Mouse (Mus musculus): ENCODE data around the gene Ap5m1. TPM values are rescaled to one million over a fixed set of nuclear protein-coding genes. Genes with fewer than 3 reads are reported as not detected.

The Ap5m1 gene
- polyA plus RNA-seq, 1 experiment from 2014 or later: 26.5 TPM

DNA sequence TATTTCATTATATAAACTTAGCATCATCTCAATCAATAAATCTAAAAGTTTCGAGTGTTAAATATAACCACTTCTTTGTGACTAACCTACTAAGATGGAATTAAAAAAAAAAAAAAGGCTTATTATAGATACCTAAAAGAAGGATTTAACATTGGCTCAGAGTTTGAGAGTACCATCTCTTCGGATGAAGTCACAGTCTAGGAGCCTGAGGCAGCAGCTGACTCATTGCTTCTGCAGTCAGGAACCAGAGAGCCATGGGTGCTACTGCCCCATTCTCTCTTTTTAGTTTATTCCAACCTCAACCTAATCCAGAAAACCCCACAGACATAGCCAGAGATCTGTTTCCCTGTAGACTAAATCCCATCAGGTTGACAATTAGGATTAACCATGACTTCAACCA is 6.9 kb downstream of the Ap5m1 start:
- H3K4me2 ChIP-seq (replicated peaks; ENCODE audit: low read depth, low read length): no peak overlapping the region
- no peak for ATAC-seq (ENCODE audit: low FRiP score, low TSS enrichment)
- H3K36me3 ChIP-seq (ENCODE audit: insufficient read depth, low read length): peaks cover 10% of the 10 kb centered on the region
- no peak overlapping the region for H3K27ac ChIP-seq (ENCODE audit: low read length)
- no peaks in the 10 kb centered on the region for H3K4me1 ChIP-seq (ENCODE audit: insufficient read depth, low read length)
- H3K27me3 ChIP-seq (ENCODE audit: insufficient read depth, low read length): no peaks in the 10 kb centered on the region
- H3K9me3 ChIP-seq (ENCODE audit: low read length): no peaks in the 10 kb centered on the region
- 96% methylated on average over 2 of the region's 2 CpGs for WGBS
- H3K9ac ChIP-seq (replicated peaks; ENCODE audit: low read length): no peak overlapping the region
- H3K4me3 ChIP-seq (ENCODE audit: low read length): no peak overlapping the region

DNA sequence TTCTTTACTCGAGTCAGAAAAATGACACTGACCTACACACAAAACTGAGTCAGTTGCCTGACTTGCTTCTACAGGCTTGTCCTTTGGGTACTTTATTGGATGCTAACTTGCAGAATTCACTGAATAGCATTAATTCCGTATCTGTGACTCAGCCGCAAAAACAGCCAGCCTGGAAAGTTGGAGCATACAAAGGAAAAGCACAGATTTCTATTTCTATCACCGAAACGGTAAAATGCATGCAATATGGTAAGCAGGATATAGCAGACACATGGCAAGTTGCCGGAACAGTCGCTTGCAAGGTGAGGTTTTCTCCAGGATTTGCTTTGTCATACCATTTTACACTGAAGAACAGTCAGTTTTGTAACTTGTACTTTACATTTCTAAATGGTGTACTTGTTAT is 8.0 kb downstream of the Ap5m1 start:
- 96% methylated on average over 7 of the region's 7 CpGs for WGBS
- no peak overlapping the region for H3K9ac ChIP-seq (replicated peaks; ENCODE audit: low read length)

DNA sequence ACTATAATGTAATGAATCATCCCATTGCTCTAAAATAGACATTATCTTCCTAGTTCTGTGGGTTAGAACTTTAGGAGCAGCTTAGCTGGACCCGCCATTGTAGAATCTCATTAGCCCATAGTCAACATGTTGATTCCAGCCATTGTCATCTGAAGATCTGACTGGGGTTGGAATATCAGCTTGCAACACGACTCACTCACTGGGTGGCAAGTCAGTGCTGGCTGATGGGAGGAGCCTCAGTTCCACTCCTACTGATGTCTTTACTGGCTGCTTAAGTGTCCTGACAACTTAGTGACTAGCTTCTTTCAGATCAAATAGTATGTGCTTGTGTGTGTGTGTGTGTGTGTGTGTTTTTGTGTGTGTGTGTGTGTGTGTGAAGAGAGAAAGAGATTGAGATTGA is 8.5 kb downstream of the Ap5m1 start:
- ATAC-seq (ENCODE audit: low FRiP score, low TSS enrichment): no peak
- no peaks in the 10 kb centered on the region for H3K27me3 ChIP-seq (ENCODE audit: insufficient read depth, low read length)
- H3K4me1 ChIP-seq (ENCODE audit: insufficient read depth, low read length): 0 out of 2 replicates have a peak, but pooled peaks cover 3% of the 10 kb centered on the region
- no peak overlapping the region for H3K9ac ChIP-seq (replicated peaks; ENCODE audit: low read length)
- no peak overlapping the region for H3K4me2 ChIP-seq (replicated peaks; ENCODE audit: low read depth, low read length)
- peaks cover 10% of the 10 kb centered on the region for H3K36me3 ChIP-seq (ENCODE audit: insufficient read depth, low read length)
- no peaks in the 10 kb centered on the region for H3K9me3 ChIP-seq (ENCODE audit: low read length)
- 67% methylated on average over 2 of the region's 2 CpGs for WGBS
- no peak overlapping the region for H3K27ac ChIP-seq (ENCODE audit: low read length)
- no peak overlapping the region for H3K4me3 ChIP-seq (ENCODE audit: low read length)

More for the DNA sequence above, 8.0 kb downstream of the Ap5m1 start:
- Histone ChIP-seq H3K4me3 (ENCODE audit: low read length) (no peak overlapping the region), H3K27me3 (ENCODE audit: insufficient read depth, low read length) (no peaks in the 10 kb centered on the region), H3K9me3 (ENCODE audit: low read length) (no peaks in the 10 kb centered on the region), H3K4me2 (replicated peaks; ENCODE audit: low read depth, low read length) (no peak overlapping the region), H3K36me3 (ENCODE audit: insufficient read depth, low read length) (peaks cover 10% of the 10 kb centered on the region), H3K27ac (ENCODE audit: low read length) (no peak overlapping the region), H3K4me1 (ENCODE audit: insufficient read depth, low read length) (0 out of 2 replicates have a peak, but pooled peaks cover 3% of the 10 kb centered on the region)
- no peak for ATAC-seq (ENCODE audit: low FRiP score, low TSS enrichment)

DNA sequence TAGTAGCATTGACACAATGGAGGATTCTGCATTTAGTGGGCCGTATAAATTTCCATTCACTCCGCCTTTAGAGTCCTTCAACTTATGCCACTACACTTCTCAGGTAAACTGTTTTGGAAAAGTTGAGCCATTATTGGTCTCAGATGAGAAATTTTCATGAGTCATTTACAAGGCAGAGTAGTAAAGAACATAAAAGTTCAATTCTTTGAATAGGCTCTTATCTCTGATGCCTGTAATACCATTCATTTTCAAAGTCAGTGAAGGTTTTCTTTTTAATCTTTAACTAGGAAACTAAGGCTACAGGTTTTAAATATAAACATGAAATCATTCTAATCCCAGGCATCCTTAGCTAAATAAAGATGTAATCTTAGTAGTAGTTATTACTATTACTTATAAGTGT is 12.9 kb downstream of the Ap5m1 start:
- 0 out of 2 replicates have a peak overlapping the region, but pooled peaks have one; percentile 20 for H3K27ac ChIP-seq (ENCODE audit: low read length)
- 81% methylated on average over 2 of the region's 2 CpGs for WGBS

DNA sequence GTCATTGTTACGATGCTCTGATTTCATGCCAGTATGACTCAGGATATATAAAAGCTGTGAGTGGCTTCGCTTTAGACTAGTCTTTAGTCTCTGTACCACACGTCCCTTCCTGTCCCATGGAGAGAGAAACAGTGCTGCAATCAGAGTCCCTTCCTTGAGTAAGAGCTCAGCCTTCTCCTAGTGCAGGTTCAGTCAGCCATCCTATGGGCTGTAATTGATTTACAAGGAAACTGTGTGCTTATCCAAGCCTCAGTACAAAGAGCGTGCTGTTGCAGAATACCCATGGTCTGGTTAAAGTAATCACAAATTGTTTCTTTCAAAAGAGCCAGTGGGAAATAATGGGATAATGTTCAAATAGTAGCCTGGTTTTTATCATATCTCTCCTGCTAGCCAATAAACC is 20.6 kb downstream of the Ap5m1 start:
- Histone ChIP-seq H3K36me3 (ENCODE audit: insufficient read depth, low read length) (0 out of 2 replicates have a peak, but pooled peaks cover 11% of the 10 kb centered on the region), H3K4me3 (ENCODE audit: low read length) (no peak overlapping the region), H3K9ac (replicated peaks; ENCODE audit: low read length) (no peak overlapping the region), H3K27ac (ENCODE audit: low read length) (peak overlapping the region; percentile 6; the same call in 1 of the 2 replicates), H3K4me2 (replicated peaks; ENCODE audit: low read depth, low read length) (no peak overlapping the region), H3K4me1 (ENCODE audit: insufficient read depth, low read length) (0 out of 2 replicates have a peak, but pooled peaks cover 11% of the 10 kb centered on the region), H3K27me3 (ENCODE audit: insufficient read depth, low read length) (no peaks in the 10 kb centered on the region), H3K9me3 (ENCODE audit: low read length) (no peaks in the 10 kb centered on the region)
- 79% methylated on average over 4 of the region's 4 CpGs for WGBS
- peak; percentile 84 for ATAC-seq (ENCODE audit: low FRiP score, low TSS enrichment)

More for the DNA sequence above, 12.9 kb downstream of the Ap5m1 start:
- Histone ChIP-seq H3K9me3 (ENCODE audit: low read length) (no peaks in the 10 kb centered on the region), H3K9ac (replicated peaks; ENCODE audit: low read length) (no peak overlapping the region), H3K4me2 (replicated peaks; ENCODE audit: low read depth, low read length) (no peak overlapping the region), H3K4me1 (ENCODE audit: insufficient read depth, low read length) (0 out of 2 replicates have a peak, but pooled peaks cover 3% of the 10 kb centered on the region), H3K27me3 (ENCODE audit: insufficient read depth, low read length) (no peaks in the 10 kb centered on the region), H3K36me3 (ENCODE audit: insufficient read depth, low read length) (peaks cover 12% of the 10 kb centered on the region), H3K4me3 (ENCODE audit: low read length) (no peak overlapping the region)
- ATAC-seq (ENCODE audit: low FRiP score, low TSS enrichment): no peak

DNA sequence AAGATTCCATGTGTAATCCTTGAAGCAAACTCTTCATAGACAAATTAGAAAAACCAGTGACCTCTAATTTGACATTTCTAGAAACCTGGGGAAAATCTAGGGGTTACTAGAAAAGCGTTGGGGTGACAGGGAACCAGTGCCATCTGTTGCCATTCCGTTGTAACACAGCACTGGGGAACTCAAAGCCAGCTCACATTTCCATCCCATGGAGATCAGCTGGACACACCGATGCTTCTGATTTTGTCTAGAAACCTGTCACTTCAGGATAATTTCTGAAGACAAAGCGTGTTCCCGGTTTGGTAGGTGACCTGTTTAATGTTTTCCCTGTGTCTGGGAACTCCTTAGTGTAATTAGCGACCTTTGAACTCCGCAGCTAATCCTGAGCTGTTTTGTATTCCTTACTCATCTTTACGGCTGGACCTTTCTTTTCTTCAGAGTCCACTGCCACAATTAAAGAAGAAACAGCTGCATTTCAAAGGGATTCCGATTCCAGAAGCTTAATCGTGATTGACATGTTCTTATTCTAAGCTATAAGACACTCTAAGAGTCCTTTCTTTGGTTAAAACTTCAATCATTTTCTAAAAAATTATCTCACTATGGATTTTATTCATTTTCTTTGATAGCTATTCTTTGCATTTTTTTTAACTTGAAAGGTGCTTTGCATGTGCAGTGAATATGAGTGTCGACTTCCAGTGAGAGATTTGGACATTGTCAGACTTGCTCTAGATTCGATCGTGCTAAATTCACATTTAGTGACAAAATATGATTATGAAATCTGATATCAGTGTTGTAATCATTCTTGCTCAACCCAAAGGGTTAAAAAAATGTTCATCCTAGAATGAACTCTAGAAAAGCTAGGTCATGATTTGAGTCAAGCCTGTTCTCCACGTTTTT is 22.5 kb downstream of the Ap5m1 start:
- Histone ChIP-seq H3K4me3 (ENCODE audit: low read length) (no peak overlapping the region), H3K9me3 (ENCODE audit: low read length) (no peaks in the 10 kb centered on the region), H3K4me1 (ENCODE audit: insufficient read depth, low read length) (0 out of 2 replicates have a peak, but pooled peaks cover 11% of the 10 kb centered on the region), H3K9ac (replicated peaks; ENCODE audit: low read length) (no peak overlapping the region), H3K27ac (ENCODE audit: low read length) (no peak overlapping the region), H3K4me2 (replicated peaks; ENCODE audit: low read depth, low read length) (no peak overlapping the region), H3K27me3 (ENCODE audit: insufficient read depth, low read length) (no peaks in the 10 kb centered on the region), H3K36me3 (ENCODE audit: insufficient read depth, low read length) (0 out of 2 replicates have a peak, but pooled peaks cover 11% of the 10 kb centered on the region)
- peak; percentile 35; the same call in 1 of the 2 replicates for ATAC-seq (ENCODE audit: low FRiP score, low TSS enrichment)
- 49% methylated on average over 14 of the region's 14 CpGs for WGBS

DNA sequence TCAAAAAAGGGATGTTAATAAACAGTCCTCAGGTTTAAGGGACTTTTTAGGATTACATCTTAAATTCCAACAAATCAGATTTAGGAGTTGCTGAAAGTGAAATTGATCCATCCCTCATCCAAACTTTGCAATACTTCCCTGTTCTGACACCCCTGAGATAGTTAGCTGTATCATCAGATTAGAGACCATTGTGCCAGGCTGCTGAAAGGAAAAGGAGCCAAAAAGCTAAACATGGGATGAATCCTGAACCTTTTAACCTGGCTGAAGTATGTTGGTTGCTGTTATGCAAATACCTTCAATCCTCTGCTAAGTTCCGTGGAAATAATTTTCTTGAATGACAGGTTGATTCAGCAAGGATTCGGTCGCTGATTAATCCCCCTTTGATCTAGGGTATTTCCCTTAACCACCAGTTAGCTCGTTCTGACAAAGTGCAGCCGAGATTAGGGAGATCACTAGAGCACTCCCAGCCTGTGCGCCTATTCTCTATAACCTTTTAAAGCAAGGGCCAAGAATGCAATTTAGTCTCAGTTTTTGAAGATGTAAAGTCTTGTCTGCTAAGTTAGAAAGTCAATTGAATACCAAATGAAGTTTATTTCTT is 23.7 kb downstream of the Ap5m1 start:
- Histone ChIP-seq H3K4me1 (ENCODE audit: insufficient read depth, low read length) (0 out of 2 replicates have a peak, but pooled peaks cover 11% of the 10 kb centered on the region), H3K36me3 (ENCODE audit: insufficient read depth, low read length) (0 out of 2 replicates have a peak, but pooled peaks cover 9% of the 10 kb centered on the region), H3K4me3 (ENCODE audit: low read length) (no peak overlapping the region), H3K9ac (replicated peaks; ENCODE audit: low read length) (no peak overlapping the region), H3K9me3 (ENCODE audit: low read length) (no peaks in the 10 kb centered on the region), H3K27me3 (ENCODE audit: insufficient read depth, low read length) (no peaks in the 10 kb centered on the region), H3K27ac (ENCODE audit: low read length) (no peak overlapping the region), H3K4me2 (replicated peaks; ENCODE audit: low read depth, low read length) (no peak overlapping the region)
- ATAC-seq (ENCODE audit: low FRiP score, low TSS enrichment): no peak
- 21% methylated on average over 6 of the region's 6 CpGs for WGBS

DNA sequence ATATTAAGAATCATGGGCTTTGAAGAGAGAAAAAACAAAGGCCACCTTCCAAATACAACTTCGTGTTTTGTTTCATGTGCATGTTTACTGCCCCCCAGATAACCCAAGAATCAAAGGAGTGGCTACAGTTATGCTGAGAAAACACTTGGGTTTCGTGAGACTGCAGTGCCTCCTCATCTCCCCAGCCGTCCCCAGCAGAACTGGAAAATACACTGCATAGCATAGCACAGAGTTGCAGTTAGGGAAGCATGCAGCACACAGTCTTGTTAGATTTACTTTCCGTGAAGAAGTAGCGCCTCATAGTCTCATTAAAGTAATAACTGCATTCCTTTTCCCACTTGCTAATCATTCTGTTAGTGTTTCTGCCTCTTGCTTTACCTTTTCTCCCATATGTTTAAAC is 24.2 kb downstream of the Ap5m1 start:
- Histone ChIP-seq H3K9ac (replicated peaks; ENCODE audit: low read length) (no peak overlapping the region), H3K4me1 (ENCODE audit: insufficient read depth, low read length) (0 out of 2 replicates have a peak, but pooled peaks cover 11% of the 10 kb centered on the region), H3K27me3 (ENCODE audit: insufficient read depth, low read length) (no peaks in the 10 kb centered on the region), H3K9me3 (ENCODE audit: low read length) (no peaks in the 10 kb centered on the region), H3K36me3 (ENCODE audit: insufficient read depth, low read length) (0 out of 2 replicates have a peak, but pooled peaks cover 7% of the 10 kb centered on the region), H3K4me3 (ENCODE audit: low read length) (no peak overlapping the region), H3K4me2 (replicated peaks; ENCODE audit: low read depth, low read length) (no peak overlapping the region), H3K27ac (ENCODE audit: low read length) (no peak overlapping the region)
- WGBS: 45% methylated on average over 5 of the region's 5 CpGs
- no peak for ATAC-seq (ENCODE audit: low FRiP score, low TSS enrichment)

DNA sequence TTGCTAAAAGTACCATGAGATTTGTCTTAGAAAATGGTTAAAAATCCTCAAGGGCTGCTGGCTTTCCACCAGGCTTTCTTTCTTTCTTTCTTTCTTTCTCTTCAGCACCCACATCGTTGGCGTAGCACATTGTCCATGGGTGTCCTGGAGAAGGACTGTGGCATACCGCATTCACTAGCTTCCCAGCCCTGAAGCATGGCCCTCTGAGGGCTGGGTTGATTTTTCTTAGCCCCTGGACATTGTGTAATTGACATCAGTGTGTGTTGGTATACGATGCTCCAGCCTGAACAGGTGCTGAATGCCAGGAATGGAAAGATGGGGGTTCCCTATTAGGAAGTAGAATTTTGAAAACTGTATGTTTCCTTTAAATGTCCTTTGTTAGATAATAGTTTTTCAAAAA is 25.4 kb downstream of the Ap5m1 start:
- H3K4me2 ChIP-seq (replicated peaks; ENCODE audit: low read depth, low read length): no peak overlapping the region
- no peaks in the 10 kb centered on the region for H3K27me3 ChIP-seq (ENCODE audit: insufficient read depth, low read length)
- no peaks in the 10 kb centered on the region for H3K9me3 ChIP-seq (ENCODE audit: low read length)
- 0 out of 2 replicates have a peak, but pooled peaks cover 11% of the 10 kb centered on the region for H3K4me1 ChIP-seq (ENCODE audit: insufficient read depth, low read length)
- 0 out of 2 replicates have a peak, but pooled peaks cover 4% of the 10 kb centered on the region for H3K36me3 ChIP-seq (ENCODE audit: insufficient read depth, low read length)
- no peak overlapping the region for H3K27ac ChIP-seq (ENCODE audit: low read length)
- no peak for ATAC-seq (ENCODE audit: low FRiP score, low TSS enrichment)
- WGBS: 94% methylated on average over 4 of the region's 4 CpGs
- H3K4me3 ChIP-seq (ENCODE audit: low read length): no peak overlapping the region
- no peak overlapping the region for H3K9ac ChIP-seq (replicated peaks; ENCODE audit: low read length)
